Mouse (Mus musculus): Measurements from ENCODE around the gene Galnt12. TPM values are rescaled to one million over a fixed set of nuclear protein-coding genes. Genes with fewer than 3 reads are reported as not detected.
"Not testable (repeated sequence)": the region's sequence is repeated elsewhere in the genome, so short reads cannot be mapped to it uniquely, and the experiment has no call there.

Galnt12 gene
- polyA plus RNA-seq, 1 experiment from 2014 or later, result 57.9 TPM

- no peaks in the 10 kb centered on the region; the same call in 1 of the 2 replicates for H3K4me1 ChIP-seq (replicated peaks; ENCODE audit: control insufficient read depth, insufficient read depth)
- TF ChIP-seq CTCF (IDR thresholded peaks at IDR 0.05; ENCODE audit: low read depth) (no peak), EP300 (optimal IDR thresholded peaks at IDR 0.05) (no peak)
- H3K4me3 ChIP-seq (ENCODE audit: low read depth, low read length), result no peak overlapping the region
- 52% methylated on average over 10 of the region's 10 CpGs for WGBS
- peak; percentile 64 for ATAC-seq (ENCODE audit: low FRiP score, low TSS enrichment)
- no peaks in the 10 kb centered on the region for H3K27me3 ChIP-seq (ENCODE audit: control insufficient read depth, insufficient read depth, low read length)
- no peak overlapping the region for H3K9ac ChIP-seq (ENCODE audit: low read length)
- peaks cover 2% of the 10 kb centered on the region; the same call in 1 of the 2 replicates for H3K36me3 ChIP-seq (ENCODE audit: control insufficient read depth, insufficient read depth, low read length)
- peak; percentile 38 for DNase-seq (ENCODE audit: low spot score)
- H3K27ac ChIP-seq (replicated peaks), result 0 out of 2 replicates have a peak overlapping the region, but pooled peaks have one; percentile 2
- no peaks in the 10 kb centered on the region for H3K9me3 ChIP-seq (ENCODE audit: control insufficient read depth, low read length)
- no peak overlapping the region for H3K4me2 ChIP-seq (replicated peaks; ENCODE audit: low read depth)
These were observed 40.9 kb upstream of the Galnt12 start for GRCm38 (mm10) chr4:47050642-47051381.

DNA sequence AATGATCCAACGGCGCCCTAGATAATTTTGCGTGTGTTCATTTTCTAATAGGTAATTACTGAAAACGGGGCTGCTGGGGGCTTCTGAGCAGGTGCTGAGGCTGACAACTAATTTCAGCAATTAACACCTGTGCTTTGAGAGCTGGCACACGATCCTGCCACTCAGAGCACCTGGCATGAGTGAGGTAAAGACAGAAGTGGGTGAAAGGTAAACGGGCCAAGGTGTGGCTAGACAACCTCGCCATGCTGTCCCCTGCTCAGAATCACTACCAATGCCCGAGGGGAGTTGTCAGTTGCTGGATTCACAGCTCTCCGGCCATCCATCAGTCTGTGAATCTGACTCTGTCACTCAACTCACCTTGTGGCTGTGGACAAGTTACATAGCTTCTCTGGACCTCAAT is 39.8 kb upstream of the Galnt12 start:
- WGBS, result 56% methylated on average over 9 of the region's 9 CpGs
- peak; percentile 58 for DNase-seq (ENCODE audit: low spot score)
- no peak for ATAC-seq (ENCODE audit: low FRiP score, low TSS enrichment)
- H3K27ac ChIP-seq (replicated peaks), result no peak overlapping the region
- no peak overlapping the region for H3K4me2 ChIP-seq (replicated peaks; ENCODE audit: low read depth)
- no peaks in the 10 kb centered on the region for H3K9me3 ChIP-seq (ENCODE audit: control insufficient read depth, low read length)
- no peaks in the 10 kb centered on the region for H3K27me3 ChIP-seq (ENCODE audit: control insufficient read depth, insufficient read depth, low read length)
- no peaks in the 10 kb centered on the region for H3K36me3 ChIP-seq (ENCODE audit: control insufficient read depth, insufficient read depth, low read length)
- no peak overlapping the region for H3K9ac ChIP-seq (ENCODE audit: low read length)
- TF ChIP-seq CTCF (IDR thresholded peaks at IDR 0.05; ENCODE audit: low read depth) (no peak), EP300 (optimal IDR thresholded peaks at IDR 0.05) (no peak)
- H3K4me1 ChIP-seq (replicated peaks; ENCODE audit: control insufficient read depth, insufficient read depth), result no peaks in the 10 kb centered on the region; the same call in 1 of the 2 replicates
- no peak overlapping the region for H3K4me3 ChIP-seq (ENCODE audit: low read depth, low read length)

- 92% methylated on average over 9 of the region's 9 CpGs for WGBS
- ATAC-seq (ENCODE audit: low FRiP score, low TSS enrichment); H3K27me3 ChIP-seq (ENCODE audit: control insufficient read depth, insufficient read depth, low read length); H3K9ac ChIP-seq (ENCODE audit: low read length); H3K4me2 ChIP-seq (replicated peaks; ENCODE audit: low read depth); H3K9me3 ChIP-seq (ENCODE audit: control insufficient read depth, low read length); DNase-seq (ENCODE audit: low spot score); H3K27ac ChIP-seq (replicated peaks); H3K36me3 ChIP-seq (ENCODE audit: control insufficient read depth, insufficient read depth, low read length); H3K4me3 ChIP-seq (ENCODE audit: low read depth, low read length); H3K4me1 ChIP-seq (replicated peaks; ENCODE audit: control insufficient read depth, insufficient read depth): not testable (repeated sequence)
These were observed 36.5 kb upstream of the Galnt12 start for GRCm38 (mm10) chr4:47055170-47055569.

DNA sequence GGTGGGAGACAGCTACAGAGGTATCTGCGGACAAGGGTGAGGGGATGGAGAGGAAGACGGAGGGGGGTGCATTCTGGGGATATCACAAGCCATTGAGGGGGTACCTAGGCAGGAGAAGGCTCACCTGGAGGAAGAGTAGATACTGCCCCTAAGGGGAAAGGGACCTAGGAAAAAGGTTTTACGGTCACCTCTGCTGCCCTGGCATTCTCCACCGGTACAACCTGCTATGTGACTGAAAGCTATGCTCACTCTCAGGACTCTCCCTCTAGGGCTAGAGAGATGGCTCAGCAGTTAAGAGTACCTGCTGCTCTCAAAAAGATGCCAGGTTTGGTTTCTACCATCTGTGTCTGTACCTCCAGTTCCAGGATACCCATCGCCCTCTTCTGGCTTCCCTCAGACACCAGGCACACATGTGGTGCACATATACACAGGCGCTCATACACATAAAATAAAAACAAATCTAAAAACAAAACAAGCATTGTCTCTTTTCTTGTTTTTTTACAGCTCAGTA is 36.1 kb upstream of the Galnt12 start:
- DNase-seq (ENCODE audit: low spot score) (no peak), ATAC-seq (ENCODE audit: low FRiP score, low TSS enrichment) (no peak)
- no peak overlapping the region for H3K27ac ChIP-seq (replicated peaks)
- no peaks in the 10 kb centered on the region for H3K36me3 ChIP-seq (ENCODE audit: control insufficient read depth, insufficient read depth, low read length)
- TF ChIP-seq CTCF (IDR thresholded peaks at IDR 0.05; ENCODE audit: low read depth) (0 out of 2 replicates have a peak, but pooled peaks have one; percentile 23), EP300 (optimal IDR thresholded peaks at IDR 0.05) (no peak)
- H3K4me3 ChIP-seq (ENCODE audit: low read depth, low read length), result no peak overlapping the region
- no peaks in the 10 kb centered on the region; the same call in 1 of the 2 replicates for H3K4me1 ChIP-seq (replicated peaks; ENCODE audit: control insufficient read depth, insufficient read depth)
- no peaks in the 10 kb centered on the region for H3K27me3 ChIP-seq (ENCODE audit: control insufficient read depth, insufficient read depth, low read length)
- WGBS, result 99% methylated on average over 6 of the region's 6 CpGs
- H3K9me3 ChIP-seq (ENCODE audit: control insufficient read depth, low read length), result no peaks in the 10 kb centered on the region
- no peak overlapping the region for H3K4me2 ChIP-seq (replicated peaks; ENCODE audit: low read depth)
- no peak overlapping the region for H3K9ac ChIP-seq (ENCODE audit: low read length)

- Histone ChIP-seq H3K4me3 (ENCODE audit: low read depth, low read length) (peak within 1 kb of the TSS; percentile 80), H3K4me1 (replicated peaks; ENCODE audit: control insufficient read depth, insufficient read depth) (no peaks in the 10 kb centered on the region), H3K4me2 (replicated peaks; ENCODE audit: low read depth) (peak within 1 kb of the TSS; percentile 76), H3K27ac (replicated peaks) (peak within 1 kb of the TSS; percentile 83), H3K9me3 (ENCODE audit: control insufficient read depth, low read length) (no peaks in the 10 kb centered on the region), H3K36me3 (ENCODE audit: control insufficient read depth, insufficient read depth, low read length) (no peaks in the 10 kb centered on the region), H3K27me3 (ENCODE audit: control insufficient read depth, insufficient read depth, low read length) (no peaks in the 10 kb centered on the region), H3K9ac (ENCODE audit: low read length) (peak within 1 kb of the TSS; percentile 80)
- no peak for TF ChIP-seq EP300 (optimal IDR thresholded peaks at IDR 0.05)
- no peak for TF ChIP-seq CTCF (IDR thresholded peaks at IDR 0.05; ENCODE audit: low read depth)
- under 1% methylated on average over 54 of the region's 86 CpGs for WGBS
- peak; percentile 89 for ATAC-seq (ENCODE audit: low FRiP score, low TSS enrichment)
- peak; percentile 85 for DNase-seq (ENCODE audit: low spot score)
These were observed 34.8 kb upstream of the Galnt12 start, which contains the start of gene Anks6 for GRCm38 (mm10) chr4:47056791-47057509. TSS of gene Anks6 (minus strand) at chr4:47057427.

Measured in stomach, postnatal 0 days (tissue).